Mouse (Mus musculus) Patski (cell line): ENCODE data around the gene Ktn1. TPM values are rescaled to one million over a fixed set of nuclear protein-coding genes. Genes with fewer than 3 reads are reported as not detected.

ENCODE experiments used
- ATAC-seq: fragments of 100-300 bp; one replicate; pipeline ENCODE4 v1.8.0; 2021
- CTCF ChIA-PET: fragments of 350-600 bp; sonication (Branson Sonifier 250); formaldehyde crosslinking; loops from one replicate; lab custom pipeline; 2022; ENCODE audit warnings: inconsistent platforms; lab: Charles Lee
- POLR2A ChIA-PET: fragments of 350-600 bp; sonication (Branson Sonifier 250); formaldehyde crosslinking; loops from one replicate; lab custom pipeline; 2022; ENCODE audit warnings: antibody characterized with exemption, inconsistent platforms; lab: Charles Lee
- DNase-seq: peaks from one replicate; pipeline ENCODE4 v3.0.0-alpha.2; 2011; ENCODE audit warnings: low read depth, low spot score
- H3K27me3 ChIP-seq: fragments of 371-371 bp; one replicate; pipeline ENCODE4 v1.5.1; 2021
- CTCF ChIP-seq: fragments of 100-300 bp; IDR thresholded peaks from one replicate; pipeline ENCODE4 v1.5.1; 2021
- in situ Hi-C: fragments of 300-500 bp; cut with MboI; formaldehyde crosslinking; loops from 3 replicates; pipeline ENCODE4 v1.11.1; 2018; ENCODE audit warnings: low pct_unique_long_range_greater_than_20kb, mixed read lengths
- polyA plus RNA-seq: library from polyadenylated mRNA; unstranded; gene quantifications from one replicate; pipeline ENCODE4 v1.2.3, GENCODE M21; 2021

The Ktn1 gene
- polyA plus RNA-seq: 92.3 TPM

DNA sequence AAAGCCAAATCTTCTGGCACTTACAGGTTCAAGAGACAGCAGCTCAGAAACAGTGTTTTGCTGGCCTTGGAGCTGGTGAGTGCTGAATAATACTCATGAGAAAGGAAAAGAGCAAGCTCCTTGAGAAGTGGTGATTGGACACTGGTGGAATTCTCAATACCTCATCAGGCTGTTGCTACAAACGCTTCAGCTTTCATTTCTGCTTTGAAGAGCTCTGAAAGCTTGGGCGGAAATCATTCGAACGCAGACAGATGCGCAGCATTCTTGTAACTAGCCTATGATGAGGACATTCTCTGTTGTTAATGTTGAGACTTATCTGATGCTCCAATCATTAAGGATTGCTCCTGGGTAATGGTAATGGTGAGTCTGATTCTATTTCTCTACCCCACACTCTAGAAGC is at the start of gene Ktn1:
Ktn1 (plus strand) TSS at position 231 of the 400 bp plus-strand sequence.
- CTCF ChIA-PET: interaction anchor here (0.9 to 2.8 kb wide), 3 partner anchors 9 to 14 kb away, joined by 3 to 10 read pairs (median 7); no protein-coding TSS in a partner anchor
- H3K27me3 ChIP-seq: no peaks in the 10 kb centered on the region
- TF ChIP-seq CTCF: no peak
- in situ Hi-C loops: no loop called here
- DNase-seq: no peak
- POLR2A ChIA-PET: interaction anchor here (0.8 to 1.0 kb wide), 2 partner anchors 9 to 14 kb away, joined by 3 read pairs; no protein-coding TSS in a partner anchor
- ATAC-seq: no peak

DNA sequence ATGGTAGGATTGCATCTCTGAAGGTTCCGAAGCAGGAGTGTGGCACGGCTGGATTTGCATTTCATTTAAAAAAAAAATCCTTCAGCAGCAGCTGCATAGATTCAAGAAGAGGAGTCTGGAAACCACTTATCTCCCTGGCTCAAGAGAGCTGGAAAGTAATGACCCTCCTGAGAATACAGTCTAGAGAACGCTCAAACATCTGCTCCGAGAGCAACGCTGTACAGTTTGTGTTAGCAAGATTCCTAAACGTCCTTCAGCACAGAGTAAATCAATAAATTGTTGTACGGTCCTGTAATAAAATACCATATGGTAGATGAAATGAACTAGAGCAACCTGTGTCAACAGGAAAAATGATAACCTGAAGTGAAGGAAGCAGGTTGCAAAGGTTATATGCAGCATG is 35.0 kb upstream of the Ktn1 start:
- POLR2A ChIA-PET: no interaction called here
- DNase-seq: no peak
- no peak for ATAC-seq
- CTCF ChIA-PET: no interaction called here
- H3K27me3 ChIP-seq: peaks cover 3% of the 10 kb centered on the region
- TF ChIP-seq CTCF: no peak
- in situ Hi-C loops: no loop called here

DNA sequence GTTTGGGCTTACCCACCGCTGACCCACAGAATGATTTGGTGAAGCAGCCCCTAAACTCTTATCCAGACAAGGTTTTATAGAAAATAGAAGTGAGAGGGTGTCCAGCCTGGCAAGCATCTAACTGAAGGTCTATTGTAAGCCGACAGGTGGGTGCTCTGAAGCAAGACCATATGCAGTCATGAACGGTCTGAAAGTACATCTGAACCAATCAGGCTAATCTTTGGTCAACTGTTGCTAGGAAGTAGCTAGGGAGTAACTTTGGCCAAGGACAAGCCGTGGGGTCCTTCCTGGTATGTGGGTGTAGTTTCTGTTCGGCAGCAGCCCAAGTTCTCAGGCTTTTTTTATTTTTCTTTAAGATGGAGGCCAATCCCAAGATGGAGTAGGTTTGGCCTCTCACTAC is 29.4 kb upstream of the Ktn1 start:
- ATAC-seq (no peak), DNase-seq (no peak)
- ChIA-PET CTCF (no interaction called here), POLR2A (no interaction called here)
- no peak for TF ChIP-seq CTCF
- H3K27me3 ChIP-seq: no peaks in the 10 kb centered on the region
- in situ Hi-C loops: no loop called here

DNA sequence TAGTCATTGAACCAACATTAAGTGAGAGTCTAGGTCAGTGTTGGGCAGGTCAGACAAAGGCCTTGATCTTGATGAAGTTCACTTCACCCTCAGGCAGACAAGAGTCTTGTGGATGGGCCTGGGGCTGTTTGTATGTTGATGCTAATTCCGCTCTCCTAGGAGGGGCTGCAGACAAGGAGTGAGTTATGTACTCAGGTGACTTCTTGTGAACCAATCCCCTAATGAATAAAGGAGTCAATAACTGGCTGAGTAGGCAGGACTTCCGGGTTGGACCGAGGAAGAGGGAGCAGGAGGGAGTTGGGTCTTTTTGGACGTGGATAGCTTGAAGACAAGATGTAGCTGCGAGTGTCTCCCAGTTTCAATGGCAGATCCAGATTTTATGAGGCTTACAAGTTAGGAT is 26.3 kb upstream of the Ktn1 start:
- in situ Hi-C loops: no loop called here

DNA sequence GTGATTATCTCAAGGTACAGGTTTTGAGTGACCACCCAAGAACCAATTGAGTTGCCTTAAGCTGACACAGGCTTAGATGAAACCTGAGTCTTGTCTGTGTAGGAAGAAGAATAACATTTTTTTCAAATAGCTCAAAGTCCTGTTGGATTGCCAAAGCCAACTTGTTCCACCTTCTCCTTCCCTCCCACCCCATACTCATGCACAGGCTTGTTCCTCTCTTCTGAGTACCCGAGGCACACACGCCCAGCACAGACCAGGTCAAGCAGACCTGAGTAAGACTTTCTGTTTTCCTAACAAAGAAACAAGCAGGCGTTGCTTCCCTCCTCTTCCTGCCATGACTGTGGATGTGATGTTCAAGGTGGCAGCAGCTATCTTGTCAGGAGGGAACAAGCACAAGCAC is 23.4 kb upstream of the Ktn1 start:
- ChIA-PET CTCF (no interaction called here), POLR2A (no interaction called here)
- ATAC-seq: no peak
- no peak for DNase-seq
- no peaks in the 10 kb centered on the region for H3K27me3 ChIP-seq
- TF ChIP-seq CTCF: no peak
- in situ Hi-C loops: loop anchor here (5.0 kb wide), 1 partner anchor 43 kb away; no protein-coding TSS in a partner anchor

More for the DNA sequence above, 26.3 kb upstream of the Ktn1 start:
- TF ChIP-seq CTCF: no peak
- DNase-seq (no peak), ATAC-seq (no peak)
- H3K27me3 ChIP-seq: no peaks in the 10 kb centered on the region
- POLR2A ChIA-PET: no interaction called here
- CTCF ChIA-PET: no interaction called here

DNA sequence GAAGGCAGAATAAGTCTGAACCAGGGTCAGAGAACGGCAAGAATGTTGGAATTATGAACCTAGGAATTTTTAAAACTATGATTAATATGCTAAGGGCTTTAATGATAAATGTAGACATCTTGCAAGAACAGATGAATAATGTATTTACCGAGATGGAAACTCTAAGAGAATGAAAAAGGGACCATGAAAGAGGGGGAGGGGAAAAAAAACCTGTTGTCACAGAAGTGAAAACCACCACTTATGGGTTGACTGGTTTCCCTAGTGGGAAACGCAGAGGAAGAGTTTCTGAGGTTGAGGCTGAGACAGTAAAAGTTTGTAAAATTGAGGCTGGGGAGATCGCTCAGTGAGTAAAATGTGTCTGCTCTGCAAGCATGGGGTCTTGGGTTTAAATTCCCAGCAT is 22.1 kb upstream of the Ktn1 start:
- H3K27me3 ChIP-seq: no peaks in the 10 kb centered on the region
- POLR2A ChIA-PET: no interaction called here
- DNase-seq (no peak), ATAC-seq (no peak)
- in situ Hi-C loops: loop anchor here (5.0 kb wide), 1 partner anchor 44 kb away; no protein-coding TSS in a partner anchor
- CTCF ChIA-PET: no interaction called here
- TF ChIP-seq CTCF: no peak

DNA sequence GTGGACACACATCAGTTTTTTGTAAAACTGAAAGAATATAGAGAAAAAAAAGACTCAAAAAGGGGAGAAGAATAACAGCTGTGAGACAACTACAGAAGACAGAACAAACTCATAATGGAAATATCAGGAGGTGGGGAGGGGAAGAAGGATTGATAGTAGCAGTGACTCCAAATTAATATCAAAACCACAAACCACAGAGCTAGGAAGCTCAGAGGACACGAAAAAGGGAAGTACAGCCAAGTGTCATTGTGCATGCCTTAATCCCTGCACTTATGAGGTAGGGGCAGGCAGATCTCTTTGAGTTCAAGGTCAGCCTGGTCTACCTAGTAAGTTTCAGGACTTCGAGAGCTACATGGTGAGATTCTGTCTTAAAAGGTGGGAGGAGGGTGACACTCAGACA is 21.4 kb upstream of the Ktn1 start:
- H3K27me3 ChIP-seq: no peaks in the 10 kb centered on the region
- DNase-seq (no peak), ATAC-seq (no peak)
- in situ Hi-C loops: loop anchor here (5.0 kb wide), 1 partner anchor 45 kb away; no protein-coding TSS in a partner anchor
- POLR2A ChIA-PET: no interaction called here
- CTCF ChIA-PET: no interaction called here
- TF ChIP-seq CTCF: no peak

DNA sequence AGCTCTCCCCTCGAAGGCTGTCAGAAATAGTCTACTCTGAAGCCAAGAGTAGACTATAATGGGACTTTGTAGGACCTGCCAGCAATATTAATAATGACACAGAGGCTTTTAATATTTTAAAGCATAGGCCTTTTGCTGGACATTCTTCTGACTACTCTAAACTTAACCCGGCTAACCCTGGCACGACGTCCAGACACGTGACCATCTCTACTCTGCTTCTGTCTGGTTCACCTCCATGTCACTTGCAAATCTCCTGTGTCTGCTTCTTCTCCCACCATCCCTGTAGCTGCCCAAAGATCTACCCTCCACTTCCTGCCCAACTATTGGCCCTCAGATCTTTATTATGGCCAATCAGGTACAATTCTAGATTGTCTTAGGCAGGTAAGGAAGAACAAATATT is 20.9 kb upstream of the Ktn1 start:
- no peaks in the 10 kb centered on the region for H3K27me3 ChIP-seq
- in situ Hi-C loops: loop anchor here (5.0 kb wide), 1 partner anchor 45 kb away; no protein-coding TSS in a partner anchor
- POLR2A ChIA-PET: no interaction called here
- no peak for TF ChIP-seq CTCF
- CTCF ChIA-PET: no interaction called here
- ATAC-seq: no peak
- no peak for DNase-seq

DNA sequence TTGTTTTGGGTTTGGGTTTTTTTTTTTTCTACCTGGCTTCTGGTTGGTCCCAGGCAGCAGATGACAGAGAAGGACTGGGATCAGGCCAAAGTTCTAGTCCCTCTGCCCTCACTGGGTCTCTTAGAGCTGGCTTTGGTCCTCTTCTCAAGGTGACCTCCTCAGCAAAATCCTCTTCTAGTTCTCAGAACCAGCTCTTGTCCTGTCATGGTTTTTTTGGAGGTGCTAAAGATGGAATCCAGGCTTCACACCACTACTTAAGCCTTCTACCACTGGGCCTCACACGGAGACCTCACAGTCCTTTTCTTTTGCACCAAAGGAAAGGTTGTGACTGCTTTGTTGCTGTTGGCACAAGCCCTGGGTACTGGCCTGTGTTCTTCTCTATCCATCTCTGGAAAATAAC is 15.8 kb upstream of the Ktn1 start:
- in situ Hi-C loops: no loop called here
- H3K27me3 ChIP-seq: no peaks in the 10 kb centered on the region
- DNase-seq: no peak
- TF ChIP-seq CTCF: no peak
- ChIA-PET CTCF (interaction anchor here (0.7 to 3.3 kb wide), 2 partner anchors 15 to 812 kb away, joined by 3 to 10 read pairs; partner anchors contain the start of gene Ktn1), POLR2A (no interaction called here)
- ATAC-seq: no peak

DNA sequence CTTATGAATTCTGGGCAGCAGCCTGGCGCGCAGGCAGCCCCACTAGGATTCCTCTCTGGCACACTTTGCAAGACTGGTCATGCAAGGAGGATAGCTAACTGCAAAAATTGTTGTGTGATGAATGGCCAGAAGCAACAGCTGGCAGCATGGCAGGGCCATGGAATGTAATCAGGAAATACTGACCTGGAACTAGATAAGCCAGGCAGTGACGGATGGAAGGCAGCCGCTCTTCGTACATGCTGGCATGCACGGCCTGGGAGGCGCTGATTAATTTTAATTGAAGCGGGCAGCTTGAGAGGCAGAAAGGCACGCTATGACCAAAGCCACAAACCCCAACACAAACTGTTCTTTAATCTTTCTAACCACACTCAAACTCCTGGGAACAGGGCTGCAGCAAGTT is 13.8 kb upstream of the Ktn1 start:
- peak; percentile 94 for ATAC-seq
- in situ Hi-C loops: no loop called here
- DNase-seq: peak; percentile 90
- CTCF ChIA-PET: interaction anchor here (3.3 kb wide), 1 partner anchor 13 kb away, joined by 10 read pairs; the partner anchor contains the start of gene Ktn1
- POLR2A ChIA-PET: interaction anchor here (1.6 to 2.0 kb wide), 2 partner anchors 14 to 16 kb away, joined by 3 to 6 read pairs; partner anchors contain the start of gene Ktn1
- no peaks in the 10 kb centered on the region for H3K27me3 ChIP-seq
- TF ChIP-seq CTCF: no peak

DNA sequence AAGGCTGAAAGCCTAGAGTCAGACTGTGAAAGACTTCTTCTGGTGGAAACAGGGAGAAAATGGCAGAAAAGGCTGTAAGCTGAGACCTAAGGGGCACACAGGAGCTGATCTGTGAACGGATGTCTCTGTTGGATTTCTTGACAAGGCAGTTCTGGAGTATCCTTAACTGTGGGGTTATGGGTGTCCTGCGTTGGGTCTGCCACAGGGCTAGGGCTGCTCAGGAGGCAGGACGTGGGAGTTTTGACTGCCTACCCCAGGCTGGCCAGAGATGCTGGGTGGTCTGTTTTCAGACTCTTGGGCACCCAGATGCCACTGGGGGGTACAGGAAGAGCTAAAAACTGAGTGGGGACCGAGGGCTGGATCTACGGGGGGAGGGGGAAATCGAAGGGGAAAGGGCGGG is 13.4 kb upstream of the Ktn1 start:
- ATAC-seq: no peak
- ChIA-PET POLR2A (interaction anchor here (0.6 to 2.0 kb wide), 3 partner anchors 13 to 722 kb away, joined by 3 to 6 read pairs (median 3); partner anchors contain the start of gene Ktn1), CTCF (interaction anchor here (3.3 kb wide), 1 partner anchor 12 kb away, joined by 10 read pairs; the partner anchor contains the start of gene Ktn1)
- H3K27me3 ChIP-seq: no peaks in the 10 kb centered on the region
- in situ Hi-C loops: no loop called here
- DNase-seq: no peak
- TF ChIP-seq CTCF: no peak
